Mouse (Mus musculus) spleen, adult 12 weeks (tissue): ENCODE results near the gene Gapt.

ENCODE experiments used
- DNase-seq: peaks from one replicate; pipeline ENCODE4 v3.0.0; 2022; ENCODE audit warnings: low spot score

Gapt gene

DNA sequence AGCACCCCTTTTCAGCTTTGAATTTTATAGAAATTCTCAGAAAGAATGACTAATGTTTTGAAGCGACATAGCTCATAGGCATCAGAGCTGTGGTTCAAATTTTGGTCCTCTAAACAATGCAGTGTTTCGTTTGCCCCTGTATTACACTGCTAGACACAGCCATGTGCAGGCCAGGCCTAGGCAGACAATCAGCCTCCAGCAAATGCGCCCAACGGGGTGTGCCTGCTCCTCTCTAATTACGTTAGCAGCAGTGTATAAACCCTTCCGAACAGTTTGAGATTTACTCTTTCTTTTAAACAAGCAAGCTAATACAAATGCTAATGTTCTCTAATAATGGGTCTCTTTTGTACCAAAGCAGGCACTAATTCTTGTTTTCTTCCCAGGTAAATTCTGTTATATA is 14.4 kb downstream of the Gapt start:
- DNase-seq, result no peak

DNA sequence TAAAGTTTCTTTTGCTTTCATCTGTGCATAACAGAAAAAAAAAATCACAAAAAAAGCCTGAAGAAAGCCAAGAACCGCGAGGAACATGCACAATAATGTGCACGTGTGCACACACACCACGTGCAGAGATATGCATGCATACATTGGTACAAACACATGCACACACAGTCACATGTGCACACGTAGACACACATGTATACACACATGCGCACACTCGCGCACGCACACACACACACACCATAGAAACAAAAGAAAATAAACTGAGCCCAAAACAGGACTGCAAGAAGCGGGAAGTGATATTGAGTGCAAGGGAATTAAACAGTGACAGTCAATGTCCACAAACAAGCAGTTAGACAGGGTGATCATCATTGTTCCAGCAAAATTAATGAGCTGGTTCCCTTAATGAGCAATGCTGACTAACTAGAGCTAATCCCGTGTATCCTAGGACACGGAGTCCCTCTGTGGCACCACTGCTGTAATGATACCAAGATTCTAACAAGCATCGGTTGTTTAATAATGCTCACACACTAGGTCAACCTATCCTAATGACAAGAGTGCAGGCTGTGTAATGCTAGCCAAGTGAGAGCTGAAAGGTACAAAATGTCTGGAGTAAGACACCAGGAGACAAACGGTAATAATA is 23.9 kb downstream of the Gapt start:
- DNase-seq, result no peak

DNA sequence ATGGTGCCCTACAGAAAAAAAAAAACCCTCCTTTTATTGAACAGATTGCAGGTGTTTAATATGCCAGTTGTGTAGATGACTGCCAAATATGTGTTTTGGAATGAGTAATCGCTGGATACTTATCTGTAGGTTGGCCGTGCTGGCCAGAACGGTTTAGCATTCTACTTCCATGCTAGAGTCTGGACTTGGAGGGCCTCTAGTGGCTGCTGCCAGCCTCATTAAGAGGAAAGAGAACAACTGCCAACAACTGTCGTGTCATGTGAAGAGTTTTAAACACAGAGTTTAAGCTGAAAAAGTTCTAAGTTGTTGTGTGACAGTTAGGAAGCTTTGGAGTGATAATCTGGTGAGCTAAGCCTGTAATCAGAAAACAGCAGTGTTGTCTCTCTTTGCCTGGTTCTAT is 38.3 kb downstream of the Gapt start:
- no peak for DNase-seq

DNA sequence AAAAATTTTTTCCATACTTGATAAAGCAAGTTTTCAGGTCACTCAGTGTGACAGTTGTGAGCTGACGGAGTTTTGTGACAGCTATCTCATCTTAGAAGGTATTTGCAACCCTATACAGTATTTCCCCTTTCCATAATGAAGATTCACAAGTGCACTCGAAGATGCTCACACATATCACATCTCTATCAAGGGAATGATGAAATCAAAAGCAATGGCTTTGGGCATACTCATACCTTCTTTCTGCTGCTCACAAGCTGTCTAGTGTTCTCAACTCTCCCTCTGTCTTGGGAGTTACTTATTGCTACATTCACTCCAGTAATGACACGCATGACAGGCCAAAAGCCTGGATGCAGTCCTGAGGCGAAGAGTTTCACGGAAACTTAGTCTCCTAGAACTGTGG is 49.8 kb downstream of the Gapt start:
- no peak for DNase-seq
